Mouse (Mus musculus) adrenal gland (tissue): ENCODE data around the gene Sprr1a.
"Not testable (repeated sequence)": the region's sequence is repeated elsewhere in the genome, so short reads cannot be mapped to it uniquely, and the experiment has no call there.

Experiments
- intact Hi-C: fragments of 180-260 bp; cut with DNase I; formaldehyde crosslinking; loops from one replicate; pipeline ENCODE4 v1.15.1; 2025
- long read RNA-seq, 2 experiments: library from polyadenylated mRNA; unstranded; transcript quantifications; one replicate each; pipeline ENCODE4 v2.0.0; 2020; ENCODE audit warnings: borderline replicate concordance in 1 of 2; ENCODE audit not compliant: insufficient replicate concordance in 1 of 2

Gene Sprr1a
- long read RNA-seq, experiment 1 = 0 reads
- long read RNA-seq, experiment 2 = 0 reads

DNA sequence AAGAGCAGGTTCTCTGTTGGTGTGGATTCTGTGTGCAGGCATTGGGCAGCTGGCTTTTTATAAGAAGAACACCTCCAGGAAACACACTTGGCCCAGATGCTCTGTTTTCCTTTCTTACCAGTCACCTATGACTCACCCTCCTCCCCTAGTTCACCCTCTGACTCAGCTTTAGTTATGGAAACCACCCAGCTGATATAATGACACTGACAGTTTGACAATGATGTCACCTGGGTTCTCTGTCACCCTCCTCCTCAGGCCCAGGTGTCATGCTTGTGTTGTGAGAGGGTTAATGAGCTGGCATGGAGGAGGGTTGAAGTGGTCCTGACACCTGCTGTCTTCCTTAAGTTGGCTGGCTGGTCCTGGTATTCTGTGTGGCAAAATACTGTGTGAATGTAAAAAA lies at the start of gene Sprr1a:
TSS of gene Sprr1a (minus strand) at position 33 of the 400 bp plus-strand sequence.
- intact Hi-C loops = no loop called here

DNA sequence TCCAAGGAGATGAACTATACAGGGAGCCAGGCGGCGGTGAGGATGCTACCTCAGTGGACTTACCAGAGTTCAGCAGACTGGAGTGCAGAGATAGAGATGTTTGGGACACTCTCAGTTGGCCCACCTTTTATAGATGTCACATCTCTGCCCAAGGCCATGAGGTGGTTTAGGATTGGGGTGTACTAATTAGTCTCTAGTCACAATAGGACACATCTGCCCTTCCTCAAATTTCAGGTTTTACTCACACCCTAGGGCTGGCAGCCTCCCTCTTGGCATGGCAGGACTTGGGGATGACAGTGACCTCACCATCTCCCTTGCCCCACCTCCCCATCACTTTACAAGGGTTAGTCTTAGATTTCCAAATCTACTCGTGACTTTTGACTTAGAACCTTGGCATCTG lies 48.7 kb upstream of the Sprr1a start, which contains the start of gene 2310046K23Rik:
TSS of gene 2310046K23Rik (minus strand) at position 101 of the 400 bp plus-strand sequence.
- intact Hi-C loops = no loop called here

DNA sequence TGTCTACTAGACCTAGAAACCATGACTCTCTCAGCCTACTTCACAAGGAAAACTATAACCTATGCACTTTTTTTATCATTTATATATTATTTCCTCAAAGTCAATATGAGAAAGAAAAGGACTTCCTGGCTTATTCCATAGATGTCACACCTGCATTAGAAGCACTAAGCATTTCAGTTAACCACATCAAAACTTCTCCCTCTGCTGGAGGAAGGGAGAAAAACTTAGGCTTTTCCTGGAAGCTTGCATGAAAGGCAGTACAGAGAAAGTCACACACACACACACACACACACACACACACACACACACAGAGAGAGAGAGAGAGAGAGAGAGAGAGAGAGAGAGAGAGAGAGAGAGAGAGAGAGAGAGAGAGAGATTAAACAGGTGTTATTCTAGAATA lies 26.6 kb upstream of the Sprr1a start:
- intact Hi-C loops = no loop called here

DNA sequence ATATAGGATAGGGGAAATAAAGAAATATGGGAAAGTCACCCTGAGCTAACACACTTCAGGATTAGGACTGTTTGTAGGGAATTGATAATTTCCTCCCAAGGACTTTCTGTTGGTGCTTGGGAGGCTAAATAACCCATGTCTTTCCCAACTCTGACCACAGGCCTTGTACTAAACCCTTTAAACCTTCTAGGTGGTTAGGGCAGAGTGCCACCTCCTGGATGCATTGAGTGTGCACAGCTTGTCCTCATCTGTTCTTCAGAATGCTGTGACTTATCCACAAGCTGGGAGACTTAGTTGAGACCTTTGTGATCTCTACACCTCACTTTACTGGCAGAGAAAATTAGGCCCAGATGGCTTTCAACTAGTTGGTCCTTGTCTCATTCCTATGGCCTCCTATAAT lies 25.1 kb upstream of the Sprr1a start:
- intact Hi-C loops = loop anchor here (1.0 to 2.0 kb wide), 2 partner anchors 116 to 359 kb away; no protein-coding TSS in a partner anchor

DNA sequence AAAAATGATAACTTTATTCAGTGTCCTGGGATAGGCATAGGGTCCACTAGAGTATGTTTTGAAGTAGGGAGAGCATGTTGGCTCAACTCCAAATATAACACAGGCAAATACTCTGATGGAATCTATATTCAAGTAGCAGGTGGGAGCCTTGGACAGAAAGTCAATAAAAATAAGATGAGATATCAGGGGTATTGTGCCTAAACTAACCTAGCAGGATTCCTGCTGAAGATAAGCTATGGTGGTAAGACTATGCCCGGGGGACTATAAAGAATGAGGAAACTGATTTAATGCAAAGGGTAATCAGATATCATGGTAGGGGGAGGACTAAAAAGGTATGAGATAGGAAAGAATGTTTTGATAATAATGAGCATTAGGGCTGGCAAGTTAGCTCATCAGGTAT lies 22.5 kb upstream of the Sprr1a start:
- intact Hi-C loops = no loop called here

DNA sequence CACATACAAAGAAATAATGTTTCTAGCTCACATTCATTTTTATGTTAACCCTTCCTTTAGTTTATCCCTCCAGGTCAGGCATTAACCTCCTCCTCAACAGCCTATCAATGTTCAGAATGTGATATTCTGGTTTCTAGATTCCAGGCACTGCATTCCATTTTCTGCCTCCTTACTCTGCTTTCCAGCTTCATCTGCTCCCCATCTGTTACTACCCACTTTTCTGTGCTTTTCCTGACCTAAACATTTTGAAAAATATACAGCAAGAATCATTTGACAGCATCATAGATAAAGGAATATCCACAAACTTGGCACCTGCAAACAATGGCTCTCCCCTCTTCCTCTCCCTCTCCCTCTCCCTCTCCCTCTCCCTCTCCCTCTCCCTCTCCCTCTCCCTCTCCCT lies 17.8 kb upstream of the Sprr1a start:
- intact Hi-C loops = no loop called here

DNA sequence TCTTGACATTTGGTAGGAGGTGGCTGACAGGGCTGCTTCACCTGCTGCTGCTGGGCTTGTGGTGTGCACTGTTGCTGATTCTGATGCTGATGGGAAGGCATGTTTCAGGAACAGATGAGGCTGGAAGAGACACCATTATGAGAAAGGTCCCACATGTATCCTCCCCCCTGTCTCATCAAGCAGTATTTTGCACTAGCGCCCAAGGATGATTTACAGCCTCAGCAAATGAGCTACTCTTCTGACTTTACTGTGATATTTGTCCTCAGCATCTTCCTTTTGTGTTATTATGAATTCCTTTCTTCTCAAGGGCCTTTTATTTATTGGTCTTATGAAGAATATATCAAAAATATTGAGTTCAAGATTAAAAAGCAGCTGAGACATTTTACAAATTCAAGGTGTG lies 14.7 kb upstream of the Sprr1a start, which contains the start of gene Sprr4:
TSS of gene Sprr4 (minus strand) at position 101 of the 400 bp plus-strand sequence.
- intact Hi-C loops = no loop called here

DNA sequence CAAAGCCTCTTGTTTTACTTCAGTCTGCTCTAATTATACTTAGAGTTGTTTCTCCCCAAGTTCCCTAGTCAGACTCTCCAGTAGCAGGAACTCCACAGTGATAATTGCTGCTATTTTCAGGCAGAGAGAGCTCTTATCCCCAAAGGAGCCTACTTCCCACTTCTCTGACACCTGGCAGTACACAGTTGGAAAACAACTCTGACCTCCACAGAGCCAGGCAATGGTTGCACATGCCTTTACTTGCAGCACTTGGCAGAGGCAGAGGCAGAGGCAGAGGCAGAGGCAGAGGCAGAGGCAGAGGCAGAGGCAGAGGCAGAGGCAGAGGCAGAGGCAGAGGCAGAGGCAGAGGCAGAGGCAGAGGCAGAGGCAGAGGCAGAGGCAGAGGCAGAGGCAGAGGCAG lies 4.6 kb upstream of the Sprr1a start:
- intact Hi-C loops = not testable (repeated sequence)

DNA sequence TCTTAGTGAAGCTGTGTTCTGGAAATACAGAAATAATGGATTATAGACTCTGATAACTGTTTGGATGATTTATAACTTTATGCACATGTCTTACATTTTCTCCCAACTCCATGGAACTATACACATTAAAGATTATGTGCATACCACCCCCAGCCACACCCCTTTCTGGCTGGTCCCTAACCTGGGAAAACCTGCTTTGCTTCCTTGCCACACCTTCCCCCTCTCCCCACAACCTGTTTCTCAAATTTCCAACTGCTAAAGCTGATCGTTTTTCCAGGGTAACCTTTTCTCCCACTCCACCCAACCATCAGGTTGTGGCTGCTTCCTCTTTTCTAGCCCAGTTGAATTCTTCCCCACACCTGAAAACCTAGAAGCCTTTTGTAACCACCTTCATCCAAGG lies 612 bp upstream of the Sprr1a start:
- intact Hi-C loops = no loop called here

DNA sequence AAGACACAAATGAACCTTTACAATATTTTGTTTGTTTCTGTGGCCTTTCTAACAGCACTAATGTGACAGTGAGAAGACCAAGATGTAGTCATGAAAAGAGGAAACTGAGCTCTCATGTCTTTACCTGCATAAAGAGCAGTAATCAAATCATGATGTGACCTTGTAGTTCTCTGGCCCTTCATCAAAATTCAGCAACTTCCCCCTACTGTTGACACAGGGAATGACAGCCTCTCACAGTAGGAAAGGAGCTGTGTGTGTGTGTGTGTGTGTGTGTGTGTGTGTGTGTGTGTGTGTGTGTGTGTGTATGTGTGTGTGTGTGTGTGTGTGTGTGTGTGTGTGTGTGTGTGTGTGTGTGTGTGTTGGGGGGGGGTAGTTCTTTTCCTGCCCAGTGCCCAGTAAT lies 4.4 kb downstream of the Sprr1a start:
- intact Hi-C loops = not testable (repeated sequence)

DNA sequence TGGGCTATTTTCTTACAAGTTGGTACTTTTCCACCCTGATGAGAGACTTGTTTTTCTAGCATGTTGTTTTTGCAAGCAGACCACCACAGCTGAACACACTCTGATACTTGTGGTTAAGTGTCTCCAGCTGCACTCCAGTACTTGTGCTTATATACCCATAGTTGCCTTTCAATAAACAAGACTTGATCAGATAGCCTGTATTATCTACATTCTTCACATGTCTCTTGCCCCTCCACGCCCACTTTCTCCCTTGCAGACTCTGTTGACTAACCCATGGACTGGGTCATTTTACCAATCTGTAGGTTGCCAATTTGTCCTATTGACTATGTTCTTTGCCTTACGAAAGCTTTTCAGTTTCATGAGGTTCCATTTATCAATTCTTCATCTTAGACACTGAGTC lies 15.6 kb downstream of the Sprr1a start:
- intact Hi-C loops = no loop called here

DNA sequence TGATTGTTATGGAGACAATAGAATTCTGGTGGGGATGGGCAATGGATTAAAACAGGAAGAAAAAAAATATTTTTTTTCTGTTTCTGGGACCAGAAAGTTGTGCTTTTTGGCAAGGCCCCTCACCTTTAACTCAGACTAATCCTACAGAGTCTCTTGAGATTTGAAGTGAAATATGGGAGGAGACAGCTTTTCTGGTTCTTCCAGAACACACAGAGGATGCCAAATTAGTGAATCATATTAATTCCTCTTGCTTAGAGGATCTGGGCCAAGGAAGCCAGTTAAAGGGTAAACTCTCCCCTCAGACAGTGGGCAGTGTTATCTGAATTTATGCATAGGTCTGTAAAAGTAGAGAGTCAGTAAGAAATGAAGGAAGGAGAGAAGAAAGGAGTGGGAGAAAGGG lies 18.3 kb downstream of the Sprr1a start:
- intact Hi-C loops = no loop called here

DNA sequence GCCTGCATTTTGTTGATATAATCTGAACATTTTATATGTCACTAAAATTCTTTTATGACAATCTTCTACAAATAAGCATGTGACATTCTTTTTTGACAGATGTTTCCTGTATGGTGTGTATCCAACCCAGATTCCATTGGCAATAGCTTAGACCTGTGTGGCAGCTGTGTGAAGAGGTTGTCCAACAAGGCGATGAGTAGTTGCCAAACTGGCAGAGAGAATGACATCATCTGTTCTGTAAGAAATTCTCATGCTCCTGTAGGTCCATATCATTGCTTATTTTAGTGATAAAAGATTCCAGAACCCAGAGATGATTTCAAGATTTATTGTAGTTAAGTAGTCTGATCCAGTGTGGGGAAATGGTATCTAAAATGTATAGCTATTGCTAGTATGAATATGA lies 19.1 kb downstream of the Sprr1a start:
- intact Hi-C loops = no loop called here

DNA sequence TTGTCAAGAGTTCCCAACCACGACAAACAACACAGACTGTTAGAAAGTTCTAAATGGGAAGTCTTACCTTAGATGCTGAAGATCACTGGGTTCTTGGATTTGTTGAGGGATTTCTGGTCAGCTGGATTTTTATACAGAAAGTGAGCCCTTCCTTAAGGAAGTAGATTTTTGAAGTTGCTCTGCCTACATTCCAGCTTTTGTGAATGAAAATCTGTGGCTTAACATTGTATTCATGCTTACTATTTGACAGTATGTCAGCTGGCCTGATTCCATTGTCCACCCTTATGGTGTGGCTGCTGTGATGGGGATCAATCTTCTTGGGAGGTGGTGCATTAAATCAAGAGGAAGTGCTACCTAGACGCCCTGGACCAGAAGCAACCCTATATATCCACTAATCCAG lies 27.1 kb downstream of the Sprr1a start, which contains the start of gene Sprr3:
TSS of gene Sprr3 (minus strand) at position 101 of the 400 bp plus-strand sequence.
- intact Hi-C loops = no loop called here

DNA sequence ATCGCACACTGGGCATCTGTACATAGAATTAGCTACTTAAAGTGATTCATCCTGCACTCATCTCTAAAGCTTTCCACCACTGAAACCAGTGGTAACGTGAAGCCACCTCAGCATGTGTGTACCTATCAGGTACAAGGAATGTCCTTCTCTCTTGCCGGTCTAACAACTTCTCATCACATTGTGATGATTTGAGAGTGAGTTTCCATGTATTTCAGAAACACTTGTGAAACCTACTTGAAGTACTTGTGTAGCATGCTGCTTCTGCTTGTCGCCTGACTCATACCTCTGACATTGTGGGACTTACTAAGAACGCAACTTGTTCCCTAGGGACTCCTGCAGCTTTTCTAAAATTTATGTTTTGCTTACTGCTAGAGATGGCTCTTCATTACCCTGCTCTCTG lies 30.5 kb downstream of the Sprr1a start:
- intact Hi-C loops = no loop called here

DNA sequence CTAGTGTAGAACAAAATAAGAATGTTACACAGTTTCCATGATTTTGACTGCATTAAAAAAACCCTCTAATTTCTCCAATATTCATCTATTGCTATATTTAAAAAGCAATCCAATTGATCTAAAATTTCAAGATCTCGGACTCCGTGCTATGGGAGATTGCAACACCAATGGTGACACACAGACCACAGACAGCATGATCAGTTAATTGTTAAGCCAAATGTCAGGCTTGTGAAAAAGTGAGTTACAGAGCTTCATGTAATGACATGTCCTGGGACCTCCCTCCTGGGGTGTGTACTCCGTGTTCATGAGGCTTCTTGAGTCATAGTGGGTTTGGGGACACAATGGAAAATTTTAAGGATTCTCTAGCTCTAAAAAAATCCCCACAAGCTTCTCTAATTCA lies 45.5 kb downstream of the Sprr1a start:
- intact Hi-C loops = no loop called here

DNA sequence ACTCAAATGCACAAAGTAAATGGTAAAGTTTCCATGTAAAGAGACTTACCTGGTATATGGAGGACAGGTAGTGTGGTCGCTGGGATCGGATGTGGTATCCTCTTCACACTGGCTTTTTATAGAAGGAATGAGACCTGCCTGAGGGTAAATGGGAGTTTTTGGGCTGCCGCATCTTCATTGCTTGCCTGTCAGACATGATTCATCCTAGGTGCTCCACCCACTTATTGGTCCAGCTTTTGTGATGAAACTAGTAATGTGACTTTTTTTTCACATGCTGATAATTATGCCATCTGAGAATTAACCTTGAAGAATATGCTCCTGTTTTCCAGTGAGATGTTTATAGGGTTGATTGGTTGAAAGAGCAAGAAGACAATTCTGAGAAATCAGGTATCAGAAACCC lies 47.0 kb downstream of the Sprr1a start, which contains the start of gene Sprr1b:
TSS of gene Sprr1b (minus strand) at position 101 of the 400 bp plus-strand sequence.
- intact Hi-C loops = no loop called here
